In genomic region chr1:155654961-155655360, GRCm38 (mm10) we compare ENCODE assay signal across 23 mouse cellular contexts.
DNase-seq lines count a peak whose midpoint lies in the region; ATAC-seq lines count a peak whose summit lies in the region.
"Had no signal": no experiment of that assay in that cellular context is flagged by ENCODE, and none has a peak within 500 bp of the region (broad histone marks: within the 10 kb centered on the region; RNA-seq: fewer than 3 reads in every experiment).

No protein-coding gene starts in this region.

- WGBS in embryonic facial prominence, embryonic 14.5 days, result 30% methylated on average over 3 of the region's 3 CpGs
- WGBS in embryonic facial prominence, embryonic 10.5 days, result 11% methylated on average over 3 of the region's 3 CpGs
- 4% methylated on average over 3 of the region's 3 CpGs for WGBS in midbrain, embryonic 11.5 days
- WGBS in midbrain, embryonic 16.5 days, result 10% methylated on average over 3 of the region's 3 CpGs

- no peak overlapping the region for H3K4me3 ChIP-seq in embryonic facial prominence, embryonic 14.5 days (ENCODE audit: low read depth, low read length)
- no peak overlapping the region for H3K4me3 ChIP-seq in embryonic facial prominence, embryonic 10.5 days
- H3K4me3 ChIP-seq in midbrain, embryonic 11.5 days (ENCODE audit: low read depth, low read length), result no peak overlapping the region
- no peak overlapping the region for H3K4me3 ChIP-seq in midbrain, embryonic 16.5 days (ENCODE audit: low read depth, low read length)
- H3K4me3 ChIP-seq: heart, adult 2 months; limb, embryonic 13.5 days; liver, embryonic 13.5 days; megakaryocyte, embryonic 14.5 days; stomach, embryonic 15.5 days had no signal

- H3K9me3 ChIP-seq in embryonic facial prominence, embryonic 14.5 days (ENCODE audit: control insufficient read depth, low read length), result no peaks in the 10 kb centered on the region
- no peaks in the 10 kb centered on the region for H3K9me3 ChIP-seq in embryonic facial prominence, embryonic 10.5 days
- H3K9me3 ChIP-seq in midbrain, embryonic 11.5 days (ENCODE audit: control insufficient read depth, low read length), result no peaks in the 10 kb centered on the region
- no peaks in the 10 kb centered on the region for H3K9me3 ChIP-seq in midbrain, embryonic 16.5 days (replicated peaks; ENCODE audit: control insufficient read depth, low read length, poor library complexity, severe bottlenecking)
- H3K9me3 ChIP-seq: limb, embryonic 13.5 days; liver, embryonic 13.5 days; megakaryocyte, embryonic 14.5 days; stomach, embryonic 15.5 days had no signal

- no peak for ATAC-seq in embryonic facial prominence, embryonic 14.5 days (ENCODE audit: low read depth)
- peak; percentile 48; the same call in 1 of the 2 replicates for ATAC-seq in midbrain, embryonic 11.5 days (ENCODE audit: low FRiP score)
- no peak for ATAC-seq in midbrain, embryonic 16.5 days
- ATAC-seq: forebrain, postnatal 0 days; intestine, postnatal 0 days had no signal

- DNase-seq in embryonic facial prominence, embryonic 14.5 days (ENCODE audit: low spot score), result peak; percentile 21
- no peak for DNase-seq in embryonic facial prominence, embryonic 10.5 days (ENCODE audit: low spot score)
- peak; percentile 78 for DNase-seq in midbrain, embryonic 11.5 days (ENCODE audit: low spot score, missing footprints)
- peak; percentile 30 for DNase-seq in retina, adult 2 months (ENCODE audit: low read depth, low spot score)
- DNase-seq in c-Kit-positive CD71-positive TER-119-positive erythroid progenitor cells, embryonic 14.5 days (ENCODE audit: low spot score), result no peak
- no peak for DNase-seq in adrenal gland, postnatal 36 days
- DNase-seq: adrenal gland, postnatal 14 days; cerebellum, adult 11 months; cerebellum, adult 9-11 months; forebrain, postnatal 0 days; gastrocnemius, postnatal 36 days; heart, adult 2 months; kidney, postnatal 36 days; layer of hippocampus, adult 9-11 months; liver, embryonic 13.5 days; lung, adult 2 months; right cerebral cortex, adult 18-20 months; thymus, postnatal 36 days had no signal

- no peaks in the 10 kb centered on the region for H3K4me1 ChIP-seq in embryonic facial prominence, embryonic 14.5 days (ENCODE audit: control insufficient read depth, insufficient read depth, low read length)
- peaks cover 4% of the 10 kb centered on the region; the same call in 1 of the 2 replicates for H3K4me1 ChIP-seq in embryonic facial prominence, embryonic 10.5 days
- peaks cover 10% of the 10 kb centered on the region for H3K4me1 ChIP-seq in midbrain, embryonic 11.5 days (ENCODE audit: control insufficient read depth, insufficient read depth, low read length)
- no peaks in the 10 kb centered on the region for H3K4me1 ChIP-seq in midbrain, embryonic 16.5 days (ENCODE audit: control insufficient read depth, insufficient read depth, low read length)
- H3K4me1 ChIP-seq: limb, embryonic 13.5 days; liver, embryonic 13.5 days; megakaryocyte, embryonic 14.5 days; stomach, embryonic 15.5 days had no signal

- H3K9ac ChIP-seq in embryonic facial prominence, embryonic 14.5 days (ENCODE audit: low read depth, low read length), result no peak overlapping the region
- H3K9ac ChIP-seq in midbrain, embryonic 11.5 days (ENCODE audit: low read length), result no peak overlapping the region
- H3K9ac ChIP-seq in midbrain, embryonic 16.5 days (ENCODE audit: low read depth, low read length), result no peak overlapping the region
- H3K9ac ChIP-seq: forebrain, postnatal 0 days; limb, embryonic 13.5 days; liver, embryonic 13.5 days; stomach, embryonic 15.5 days had no signal

- no peaks in the 10 kb centered on the region for H3K36me3 ChIP-seq in embryonic facial prominence, embryonic 14.5 days (ENCODE audit: control insufficient read depth, insufficient read depth, low read length)
- no peaks in the 10 kb centered on the region for H3K36me3 ChIP-seq in embryonic facial prominence, embryonic 10.5 days (replicated peaks)
- H3K36me3 ChIP-seq in midbrain, embryonic 11.5 days (ENCODE audit: control insufficient read depth, insufficient read depth, low read length), result no peaks in the 10 kb centered on the region
- H3K36me3 ChIP-seq in midbrain, embryonic 16.5 days (ENCODE audit: control insufficient read depth, insufficient read depth, low read length), result no peaks in the 10 kb centered on the region
- H3K36me3 ChIP-seq: limb, embryonic 13.5 days; liver, embryonic 13.5 days; stomach, embryonic 15.5 days had no signal

- H3K4me2 ChIP-seq in embryonic facial prominence, embryonic 14.5 days (ENCODE audit: low read depth, low read length), result no peak overlapping the region
- H3K4me2 ChIP-seq in midbrain, embryonic 11.5 days, result no peak overlapping the region
- no peak overlapping the region for H3K4me2 ChIP-seq in midbrain, embryonic 16.5 days (ENCODE audit: low read length)
- H3K4me2 ChIP-seq: limb, embryonic 13.5 days; liver, embryonic 13.5 days; stomach, embryonic 15.5 days had no signal

- H3K27ac ChIP-seq in embryonic facial prominence, embryonic 14.5 days (replicated peaks; ENCODE audit: low read depth, low read length), result no peak overlapping the region
- no peak overlapping the region for H3K27ac ChIP-seq in embryonic facial prominence, embryonic 10.5 days (replicated peaks)
- H3K27ac ChIP-seq in midbrain, embryonic 11.5 days (ENCODE audit: low read depth, low read length), result no peak overlapping the region
- no peak overlapping the region for H3K27ac ChIP-seq in midbrain, embryonic 16.5 days (ENCODE audit: low read length)
- H3K27ac ChIP-seq: heart, adult 2 months; limb, embryonic 13.5 days; liver, embryonic 13.5 days; stomach, embryonic 15.5 days had no signal

- no peaks in the 10 kb centered on the region for H3K27me3 ChIP-seq in embryonic facial prominence, embryonic 14.5 days (replicated peaks; ENCODE audit: control insufficient read depth, insufficient read depth, low read length)
- H3K27me3 ChIP-seq in embryonic facial prominence, embryonic 10.5 days (replicated peaks; ENCODE audit: low read depth, poor library complexity, severe bottlenecking), result no peaks in the 10 kb centered on the region
- H3K27me3 ChIP-seq in midbrain, embryonic 11.5 days (ENCODE audit: control insufficient read depth, insufficient read depth, low read length), result peaks cover 3% of the 10 kb centered on the region; the same call in 1 of the 2 replicates
- no peaks in the 10 kb centered on the region for H3K27me3 ChIP-seq in midbrain, embryonic 16.5 days (ENCODE audit: control insufficient read depth, insufficient read depth, low read depth, low read length)
- H3K27me3 ChIP-seq: limb, embryonic 13.5 days; liver, embryonic 13.5 days; megakaryocyte, embryonic 14.5 days; stomach, embryonic 15.5 days had no signal

Comparison
In these comparisons a context has a peak if more than half of its experiments do, and no peak if none do; other contexts are left out.
1. DNase-seq: peak in embryonic facial prominence, embryonic 14.5 days (single experiment), midbrain, embryonic 11.5 days (single experiment) and retina, adult 2 months (single experiment); none in embryonic facial prominence, embryonic 10.5 days (single experiment), c-Kit-positive CD71-positive TER-119-positive erythroid progenitor cells, embryonic 14.5 days (single experiment) and adrenal gland, postnatal 36 days (0 of 2).